Mouse (Mus musculus) MEL (cell line): ENCODE measurements at regions not wholly inside any gene's neighbourhood (a gene's known extent, or its start where the extent isn't known, plus 50 kb on each side); places are given as distances from the start of the nearest gene placed in this dataset.

Experiments used
- DNase-seq: peaks from one replicate; pipeline ENCODE4 v3.0.0; 2011; ENCODE audit warnings: low read depth, low spot score
- H3K27ac ChIP-seq: 2 replicates; pipeline ENCODE4 v1.5.1; 2012; ENCODE audit warnings: low read depth, mild to moderate bottlenecking, control low read depth, low read length, moderate library complexity; ENCODE audit not compliant: control insufficient read depth
- H3K27me3 ChIP-seq, 2 experiments: fragments of 150-350 bp in 1 of 2; sonication (generic) in 1 of 2; 2 replicates each; pipeline ENCODE4 v1.6.1; 2012; ENCODE audit warnings: low read length in 2 of 2, mild to moderate bottlenecking in 2 of 2, improper control_type of control experiment in 1 of 2, moderate library complexity in 1 of 2; ENCODE audit not compliant: insufficient read depth in 2 of 2, control insufficient read depth in 1 of 2
- H3K36me3 ChIP-seq, 2 experiments: 2 replicates each; pipeline ENCODE4 v1.6.1; 2012 to 2014; ENCODE audit warnings: low read length in 2 of 2, improper control_type of control experiment in 1 of 2, inconsistent platforms in 1 of 2, mild to moderate bottlenecking in 1 of 2; ENCODE audit not compliant: insufficient read depth in 2 of 2, control insufficient read depth in 1 of 2
- H3K4me1 ChIP-seq, 2 experiments: fragments of 150-350 bp in 1 of 2; sonication (generic) in 1 of 2; 2 replicates each; pipeline ENCODE4 v1.6.1; 2012; ENCODE audit warnings: low read length in 2 of 2, improper control_type of control experiment in 1 of 2, mild to moderate bottlenecking in 1 of 2; ENCODE audit not compliant: insufficient read depth in 2 of 2, control insufficient read depth in 1 of 2
- H3K4me3 ChIP-seq, 2 experiments: fragments of 150-350 bp in 1 of 2; sonication (generic) in 1 of 2; 2 replicates each; pipeline ENCODE4 v1.5.1; 2012; ENCODE audit warnings: low read depth in 2 of 2, low read length in 2 of 2, mild to moderate bottlenecking in 2 of 2, moderate library complexity in 2 of 2, control low read depth in 1 of 2, improper control_type of control experiment in 1 of 2; ENCODE audit not compliant: control insufficient read depth in 1 of 2, insufficient read depth in 1 of 2
- H3K79me2 ChIP-seq: 2 replicates; pipeline ENCODE4 v1.6.1; 2012; ENCODE audit warnings: mild to moderate bottlenecking, low read length, moderate library complexity; ENCODE audit not compliant: control insufficient read depth, poor library complexity, insufficient read depth
- H3K9ac ChIP-seq: 2 replicates; pipeline ENCODE4 v1.6.1; 2012; ENCODE audit warnings: low read depth, mild to moderate bottlenecking, control low read depth, low read length, moderate library complexity; ENCODE audit not compliant: control insufficient read depth, poor library complexity, severe bottlenecking
- H3K9me3 ChIP-seq: fragments of 150-350 bp; sonication (generic); replicated peaks from 2 replicates; pipeline ENCODE4 v1.6.1; 2012; ENCODE audit warnings: mild to moderate bottlenecking, low read length, improper control_type of control experiment, moderate library complexity; ENCODE audit not compliant: insufficient read depth
- CHD2 ChIP-seq: IDR thresholded peaks from 2 replicates; pipeline ENCODE4 v1.6.1; 2011; ENCODE audit warnings: low read length, improper control_type of control experiment
- E2F4 ChIP-seq: IDR thresholded peaks from 2 replicates; pipeline ENCODE4 v1.6.1; 2011; ENCODE audit warnings: low read depth, low read length, improper control_type of control experiment, borderline replicate concordance
- EP300 ChIP-seq, 2 experiments: IDR thresholded peaks; 2 replicates each; pipeline ENCODE4 v1.6.1; 2011; ENCODE audit warnings: improper control_type of control experiment in 2 of 2, low read length in 2 of 2, low read depth in 1 of 2, mild to moderate bottlenecking in 1 of 2
- ETS1 ChIP-seq: IDR thresholded peaks from 2 replicates; pipeline ENCODE4 v1.6.1; 2012; ENCODE audit warnings: low read depth, mild to moderate bottlenecking, inconsistent platforms, low read length, improper control_type of control experiment, moderate library complexity
- GABPA ChIP-seq: IDR thresholded peaks from 2 replicates; pipeline ENCODE4 v1.6.1; 2012; ENCODE audit warnings: low read depth, mild to moderate bottlenecking, inconsistent platforms, low read length, improper control_type of control experiment, moderate library complexity
- GATA1 ChIP-seq: IDR thresholded peaks from 2 replicates; pipeline ENCODE4 v1.6.1; 2011; ENCODE audit warnings: low read depth, low read length, improper control_type of control experiment
- HCFC1 ChIP-seq: IDR thresholded peaks from 2 replicates; pipeline ENCODE4 v1.6.1; 2012; ENCODE audit warnings: low read depth, mild to moderate bottlenecking, inconsistent platforms, low read length, improper control_type of control experiment, moderate library complexity
- MAZ ChIP-seq: IDR thresholded peaks from 2 replicates; pipeline ENCODE4 v1.6.1; 2012; ENCODE audit warnings: low read depth, mild to moderate bottlenecking, inconsistent platforms, low read length, improper control_type of control experiment
- MXI1 ChIP-seq: IDR thresholded peaks from 2 replicates; pipeline ENCODE4 v1.6.1; 2011; ENCODE audit warnings: mild to moderate bottlenecking, low read depth, low read length, improper control_type of control experiment
- MYB ChIP-seq: IDR thresholded peaks from 2 replicates; pipeline ENCODE4 v1.6.1; 2011; ENCODE audit warnings: mild to moderate bottlenecking, low read depth, low read length, improper control_type of control experiment
- MYC ChIP-seq: IDR thresholded peaks from 2 replicates; pipeline ENCODE4 v1.6.1; 2011; ENCODE audit warnings: low read depth, mild to moderate bottlenecking, low read length, improper control_type of control experiment, moderate library complexity
- NELFE ChIP-seq: IDR thresholded peaks from 2 replicates; pipeline ENCODE4 v1.6.1; 2011; ENCODE audit warnings: low read depth, low read length, improper control_type of control experiment
- NRF1 ChIP-seq: IDR thresholded peaks from 2 replicates; pipeline ENCODE4 v1.6.1; 2014; ENCODE audit warnings: low read depth, mild to moderate bottlenecking, inconsistent platforms, low read length, improper control_type of control experiment, moderate library complexity; ENCODE audit not compliant: poor library complexity, insufficient read depth, severe bottlenecking
- POLR2A ChIP-seq, 2 experiments: IDR thresholded peaks; 2 replicates each; pipeline ENCODE4 v1.6.1; 2011 to 2012; ENCODE audit warnings: low read length in 2 of 2, mild to moderate bottlenecking in 2 of 2, control low read depth in 1 of 2, improper control_type of control experiment in 1 of 2, low read depth in 1 of 2, moderate library complexity in 1 of 2; ENCODE audit not compliant: control insufficient read depth in 1 of 2, insufficient read depth in 1 of 2, poor library complexity in 1 of 2
- POLR2AphosphoS2 ChIP-seq: IDR thresholded peaks from 2 replicates; pipeline ENCODE4 v1.6.1; 2011; ENCODE audit warnings: low read length, improper control_type of control experiment
- POLR2AphosphoS5 ChIP-seq: IDR thresholded peaks from 2 replicates; pipeline ENCODE4 v1.6.1; 2012; ENCODE audit warnings: low read depth, borderline replicate concordance, mild to moderate bottlenecking, inconsistent platforms, low read length, moderate library complexity, mixed read lengths
- RCOR1 ChIP-seq: IDR thresholded peaks from 2 replicates; pipeline ENCODE4 v1.6.1; 2012; ENCODE audit warnings: low read depth, mild to moderate bottlenecking, inconsistent platforms, low read length, improper control_type of control experiment
- SIN3A ChIP-seq: IDR thresholded peaks from 2 replicates; pipeline ENCODE4 v1.6.1; 2012; ENCODE audit warnings: low read length, improper control_type of control experiment, inconsistent platforms
- SMC3 ChIP-seq: IDR thresholded peaks from 2 replicates; pipeline ENCODE4 v1.6.1; 2011; ENCODE audit warnings: low read depth, low read length, improper control_type of control experiment
- TAL1 ChIP-seq: IDR thresholded peaks from 2 replicates; pipeline ENCODE4 v1.6.1; 2012; ENCODE audit warnings: mild to moderate bottlenecking, inconsistent platforms, low read length, moderate library complexity, mixed read lengths
- TBP ChIP-seq: IDR thresholded peaks from 2 replicates; pipeline ENCODE4 v1.8.0; 2011; ENCODE audit warnings: low read depth, low read length, improper control_type of control experiment
- TCF12 ChIP-seq: IDR thresholded peaks from 2 replicates; pipeline ENCODE4 v1.6.1; 2014; ENCODE audit warnings: low read depth, mild to moderate bottlenecking, inconsistent platforms, low read length, improper control_type of control experiment, moderate library complexity
- UBTF ChIP-seq: IDR thresholded peaks from 2 replicates; pipeline ENCODE4 v1.6.1; 2012; ENCODE audit warnings: low read depth, mild to moderate bottlenecking, inconsistent platforms, low read length, improper control_type of control experiment, moderate library complexity, borderline replicate concordance; ENCODE audit not compliant: insufficient read depth
- USF2 ChIP-seq, 2 experiments: IDR thresholded peaks; 2 replicates each; pipeline ENCODE4 v1.6.1; 2011 to 2012; ENCODE audit warnings: improper control_type of control experiment in 2 of 2, low read length in 2 of 2, borderline replicate concordance in 1 of 2, inconsistent platforms in 1 of 2, low read depth in 1 of 2, mild to moderate bottlenecking in 1 of 2; ENCODE audit not compliant: insufficient read depth in 1 of 2
- ZKSCAN1 ChIP-seq: IDR thresholded peaks from 2 replicates; pipeline ENCODE4 v1.6.1; 2012; ENCODE audit warnings: low read depth, mild to moderate bottlenecking, inconsistent platforms, low read length, improper control_type of control experiment, moderate library complexity
- ZMIZ1 ChIP-seq: IDR thresholded peaks from 2 replicates; pipeline ENCODE4 v1.6.1; 2012; ENCODE audit warnings: low read depth, mild to moderate bottlenecking, inconsistent platforms, low read length, improper control_type of control experiment, moderate library complexity
- ZNF384 ChIP-seq: IDR thresholded peaks from 2 replicates; pipeline ENCODE4 v1.6.1; 2012; ENCODE audit warnings: low read depth, mild to moderate bottlenecking, inconsistent platforms, low read length, improper control_type of control experiment

DNA sequence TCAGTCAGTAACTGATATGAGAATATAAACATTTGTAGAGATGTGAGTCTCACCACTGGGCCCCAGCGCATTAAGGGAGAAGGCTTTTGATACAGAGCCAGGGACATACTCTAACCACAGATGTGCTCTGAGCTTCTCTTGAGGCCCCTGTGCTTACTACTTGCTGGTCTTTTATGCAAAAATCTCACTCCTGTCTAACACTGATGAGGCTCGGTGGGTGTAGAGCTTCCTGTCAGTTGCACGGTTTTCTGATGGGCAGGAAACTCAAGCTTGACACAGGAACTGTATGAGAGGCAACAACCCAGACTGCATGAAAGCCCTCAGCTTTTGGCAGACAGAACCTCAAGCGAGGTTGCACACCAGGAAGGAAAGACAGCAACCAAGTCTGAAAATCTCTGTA lies 789.0 kb upstream of the Lrrc6 start:
- Histone ChIP-seq H3K36me3 (no peaks in the 10 kb centered on the region), H3K79me2 (no peaks in the 10 kb centered on the region), H3K4me3 (no peak overlapping the region), H3K4me1 (no peaks in the 10 kb centered on the region), H3K9me3 (no peaks in the 10 kb centered on the region), H3K27me3 (no peaks in the 10 kb centered on the region), H3K9ac (no peak overlapping the region), H3K27ac (no peak overlapping the region)
- DNase-seq, result no peak
- TF ChIP-seq GABPA (no peak), MYC (no peak), HCFC1 (no peak), ZKSCAN1 (no peak), SIN3A (no peak), POLR2A (IDR thresholded peaks at IDR 0.05; ENCODE audit: control insufficient read depth in 1 of 2, insufficient read depth in 1 of 2, low read depth in 1 of 2, low read length in 2 of 2, poor library complexity in 1 of 2) (no peak), ZNF384 (no peak), GATA1 (no peak), MAZ (no peak), RCOR1 (no peak), NRF1 (no peak), POLR2AphosphoS5 (no peak), E2F4 (no peak), SMC3 (no peak), MYB (no peak), UBTF (no peak), ETS1 (no peak), NELFE (no peak), USF2 (IDR thresholded peaks at IDR 0.05; ENCODE audit: borderline replicate concordance in 1 of 2, insufficient read depth in 1 of 2, low read depth in 1 of 2, low read length in 2 of 2) (no peak), POLR2AphosphoS2 (no peak)

GRCm38 (mm10) chr15:67284941-67285340 lies 784.2 kb upstream of the Lrrc6 start:
- TF ChIP-seq EP300 (IDR thresholded peaks at IDR 0.05; ENCODE audit: low read depth in 1 of 2, low read length in 2 of 2), result no peak
- TF ChIP-seq MXI1, result no peak
- TF ChIP-seq ETS1, result no peak
- TF ChIP-seq TCF12, result no peak
- no peak for TF ChIP-seq RCOR1
- no peak for TF ChIP-seq TAL1
- TF ChIP-seq MAZ, result no peak
- TF ChIP-seq TBP, result no peak
- no peak for TF ChIP-seq ZMIZ1
- no peak for TF ChIP-seq CHD2
- no peaks in the 10 kb centered on the region for H3K36me3 ChIP-seq
- H3K9ac ChIP-seq, result no peak overlapping the region
- no peaks in the 10 kb centered on the region for H3K79me2 ChIP-seq
- no peak overlapping the region for H3K27ac ChIP-seq
- H3K4me1 ChIP-seq, result no peaks in the 10 kb centered on the region
- H3K4me3 ChIP-seq, result no peak overlapping the region
- no peaks in the 10 kb centered on the region for H3K27me3 ChIP-seq
- DNase-seq, result no peak
- H3K9me3 ChIP-seq, result no peaks in the 10 kb centered on the region
